Mouse (Mus musculus): Measurements from ENCODE around the gene Fa2h. TPM values are rescaled to one million over a fixed set of nuclear protein-coding genes. Genes with fewer than 3 reads are reported as not detected.
A peak's percentile ranks its signal among the peaks of the same experiment; 100 is the strongest.

The Fa2h gene
- total and polyA plus RNA-seq, 2 experiments from 2014 or later = 3.1 to 5.1 TPM

DNA sequence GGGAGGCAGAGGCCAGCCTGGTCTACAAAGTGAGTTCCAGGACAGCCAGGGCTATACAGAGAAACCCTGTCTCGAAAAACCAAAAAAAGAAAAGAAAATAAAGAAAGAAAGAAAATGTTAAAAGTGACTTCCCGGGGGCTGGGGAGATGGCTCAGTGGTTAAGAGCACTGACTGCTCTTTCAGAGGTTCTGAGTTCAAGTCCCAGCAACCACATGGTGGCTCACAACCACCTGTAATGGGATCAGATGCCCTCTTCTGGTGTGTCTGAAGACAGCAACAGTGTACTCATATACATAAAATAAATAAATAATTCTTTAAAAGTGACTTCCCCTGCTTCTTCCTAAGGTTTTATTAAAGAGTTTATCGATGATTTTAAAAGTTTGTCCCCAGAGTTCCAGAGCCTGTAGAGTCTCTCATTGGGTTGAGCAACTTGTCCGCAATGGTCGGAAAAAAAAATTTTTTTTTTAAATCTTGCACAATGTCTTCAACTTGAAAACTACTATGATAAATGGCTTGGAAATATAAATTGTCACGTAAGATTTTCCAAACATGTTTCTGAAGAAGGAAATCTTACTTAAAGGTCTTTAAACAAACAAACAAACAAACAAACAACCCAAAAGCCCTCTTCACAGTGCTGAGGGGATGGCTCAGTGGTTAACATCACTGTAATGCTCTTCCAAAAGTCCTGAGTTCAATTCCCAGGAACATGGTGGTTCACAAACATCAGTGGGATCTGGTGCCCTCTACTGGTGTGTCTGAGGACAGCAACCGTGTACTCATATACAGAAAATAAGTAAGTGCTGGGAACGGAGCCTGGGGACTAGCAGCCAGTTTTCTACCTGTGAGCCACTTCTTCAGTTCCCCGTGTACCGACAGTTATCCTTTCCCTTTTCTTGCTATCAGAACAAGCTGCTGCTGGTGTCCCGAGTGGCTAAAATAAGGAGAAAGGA is 92.8 kb downstream of the Fa2h start:
- H3K9ac ChIP-seq (replicated peaks; ENCODE audit: low read length) = no peak overlapping the region
- no peaks in the 10 kb centered on the region for H3K9me3 ChIP-seq (ENCODE audit: low read length)
- H3K36me3 ChIP-seq (ENCODE audit: insufficient read depth, low read length) = no peaks in the 10 kb centered on the region
- no peaks in the 10 kb centered on the region for H3K27me3 ChIP-seq (ENCODE audit: insufficient read depth, low read length)
- ATAC-seq (no peak), DNase-seq (ENCODE audit: low spot score) (no peak)
- H3K4me1 ChIP-seq (ENCODE audit: insufficient read depth, low read length) = no peaks in the 10 kb centered on the region
- no peak overlapping the region for H3K4me3 ChIP-seq (ENCODE audit: low read length)
- TF ChIP-seq CTCF (IDR thresholded peaks at IDR 0.05; ENCODE audit: low read depth) = peak; percentile 37; the same call in 1 of the 2 replicates
- H3K4me2 ChIP-seq (ENCODE audit: low read depth, low read length) = peak overlapping the region; percentile 29; the same call in 1 of the 2 replicates
- WGBS = 70% methylated on average over 11 of the region's 11 CpGs
- H3K27ac ChIP-seq = no peak overlapping the region

DNA sequence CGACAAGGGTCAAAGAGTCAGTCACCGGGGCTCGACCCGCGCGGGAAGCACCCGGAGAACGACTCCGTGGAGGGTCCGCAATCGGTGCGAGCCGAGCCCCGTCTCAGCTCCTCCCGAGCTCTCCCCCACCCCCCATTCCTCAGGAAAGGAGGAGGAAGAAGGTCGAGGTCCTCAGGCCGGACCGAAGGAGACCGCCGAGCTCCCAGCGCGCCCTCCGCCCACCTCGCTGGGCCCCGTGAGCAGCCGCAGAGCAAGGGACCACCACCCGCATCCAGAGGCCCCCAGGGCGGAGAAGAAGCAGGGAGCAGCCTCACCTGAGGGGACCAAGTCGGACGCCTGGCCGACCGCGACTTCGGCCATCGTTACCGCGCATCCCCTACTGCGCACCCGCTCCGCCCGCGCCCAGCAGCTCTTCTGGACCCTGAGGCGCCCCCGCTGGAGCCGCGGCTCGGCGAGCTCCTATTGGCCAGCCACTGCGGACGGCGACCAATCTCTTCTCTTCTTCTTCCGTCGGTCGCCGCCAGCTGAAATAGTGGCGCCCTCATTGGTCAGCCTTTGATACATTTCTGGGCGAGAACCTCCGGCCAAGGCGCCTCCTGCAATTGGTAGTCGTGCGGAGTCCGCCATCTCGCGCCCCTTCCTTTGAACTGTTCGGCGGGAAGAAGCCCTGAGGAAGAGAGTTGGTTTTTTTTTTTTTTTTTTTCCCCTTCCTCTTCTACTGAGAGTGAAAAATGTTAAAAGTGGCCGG is 93.6 kb downstream of the Fa2h start, which contains the start of gene Rfwd3:
Gene Rfwd3, minus strand, starts transcription at position 402 of the 748 bp plus-strand sequence.
- Histone ChIP-seq H3K27ac (peak within 1 kb of the TSS; percentile 76), H3K9me3 (ENCODE audit: low read length) (no peaks in the 10 kb centered on the region), H3K4me3 (ENCODE audit: low read length) (peak within 1 kb of the TSS; percentile 98), H3K4me1 (ENCODE audit: insufficient read depth, low read length) (no peaks in the 10 kb centered on the region), H3K36me3 (ENCODE audit: insufficient read depth, low read length) (no peaks in the 10 kb centered on the region), H3K4me2 (ENCODE audit: low read depth, low read length) (peak within 1 kb of the TSS; percentile 75), H3K9ac (replicated peaks; ENCODE audit: low read length) (peak within 1 kb of the TSS; percentile 84), H3K27me3 (ENCODE audit: insufficient read depth, low read length) (no peaks in the 10 kb centered on the region)
- peak; percentile 100 for ATAC-seq
- peak; percentile 26; the same call in 1 of the 2 replicates for TF ChIP-seq CTCF (IDR thresholded peaks at IDR 0.05; ENCODE audit: low read depth)
- under 1% methylated on average over 64 of the region's 67 CpGs for WGBS
- peak; percentile 97 for DNase-seq (ENCODE audit: low spot score)

DNA sequence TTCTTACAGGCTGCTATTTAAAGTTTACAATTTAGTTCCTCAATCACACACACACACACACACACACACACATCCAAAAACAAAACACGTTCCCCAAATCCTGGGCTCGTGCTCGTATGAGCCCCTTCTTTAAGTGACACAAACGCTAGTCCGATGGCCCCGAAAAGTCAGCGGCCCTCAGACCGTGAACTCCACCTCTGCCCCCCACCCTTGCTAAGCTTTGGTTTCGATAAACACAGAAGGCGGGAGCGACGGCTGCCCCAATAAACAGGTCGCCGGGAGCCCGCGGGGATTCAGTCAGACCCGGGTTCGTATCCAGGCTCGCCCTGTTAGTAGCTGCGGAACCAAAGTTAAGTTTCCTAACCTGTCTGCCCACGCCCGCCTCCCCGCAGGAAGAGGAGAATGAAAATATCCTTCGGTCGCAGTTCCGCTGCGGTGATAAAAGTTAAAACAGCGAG is 94.2 kb downstream of the Fa2h start:
- DNase-seq (ENCODE audit: low spot score) = peak; percentile 34
- peak overlapping the region; percentile 76 for H3K27ac ChIP-seq
- WGBS = under 1% methylated on average over 28 of the region's 28 CpGs
- ATAC-seq = no peak
- H3K27me3 ChIP-seq (ENCODE audit: insufficient read depth, low read length) = no peaks in the 10 kb centered on the region
- peak overlapping the region; percentile 84 for H3K9ac ChIP-seq (replicated peaks; ENCODE audit: low read length)
- H3K4me3 ChIP-seq (ENCODE audit: low read length) = peak overlapping the region; percentile 98
- H3K9me3 ChIP-seq (ENCODE audit: low read length) = no peaks in the 10 kb centered on the region
- TF ChIP-seq CTCF (IDR thresholded peaks at IDR 0.05; ENCODE audit: low read depth) = no peak
- no peaks in the 10 kb centered on the region for H3K4me1 ChIP-seq (ENCODE audit: insufficient read depth, low read length)
- peak overlapping the region; percentile 75 for H3K4me2 ChIP-seq (ENCODE audit: low read depth, low read length)
- H3K36me3 ChIP-seq (ENCODE audit: insufficient read depth, low read length) = no peaks in the 10 kb centered on the region

DNA sequence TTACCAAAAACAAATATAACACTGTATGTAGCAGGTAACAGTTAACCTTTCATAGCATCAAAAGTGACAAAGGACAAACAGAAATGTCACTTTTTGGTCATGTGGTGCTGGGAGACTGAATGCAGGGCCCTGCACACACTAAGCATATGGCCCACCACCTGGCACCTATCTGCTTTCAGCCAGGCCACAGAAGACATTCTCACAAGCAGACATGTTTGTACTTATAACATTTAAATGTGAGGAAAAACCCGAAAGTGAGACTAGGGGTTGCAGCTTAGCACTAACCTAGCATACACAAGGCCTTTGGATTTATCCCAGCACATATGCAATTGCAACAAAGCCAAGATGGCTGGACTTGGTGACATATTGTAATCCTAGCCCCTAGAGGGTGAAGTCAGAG is 95.6 kb downstream of the Fa2h start:
- Histone ChIP-seq H3K4me2 (ENCODE audit: low read depth, low read length) (no peak overlapping the region), H3K4me1 (ENCODE audit: insufficient read depth, low read length) (no peaks in the 10 kb centered on the region), H3K9me3 (ENCODE audit: low read length) (no peaks in the 10 kb centered on the region), H3K4me3 (ENCODE audit: low read length) (no peak overlapping the region), H3K27ac (0 out of 2 replicates have a peak overlapping the region, but pooled peaks have one; percentile 16), H3K27me3 (ENCODE audit: insufficient read depth, low read length) (no peaks in the 10 kb centered on the region), H3K36me3 (ENCODE audit: insufficient read depth, low read length) (peaks cover 9% of the 10 kb centered on the region; the same call in 1 of the 2 replicates), H3K9ac (replicated peaks; ENCODE audit: low read length) (no peak overlapping the region)
- peak; percentile 18 for DNase-seq (ENCODE audit: low spot score)
- no peak for ATAC-seq
- TF ChIP-seq CTCF (IDR thresholded peaks at IDR 0.05; ENCODE audit: low read depth) = no peak
- WGBS = 78% methylated on average over 1 of the region's 1 CpGs

Other genes starting within 250 kb of the Fa2h start
- gene Glg1, start 134.6 kb downstream of the Fa2h start, total RNA-seq (2014; rRNA removed) = 37.4 and 42.7 TPM in 2 replicates
- 50.1 and 53.8 TPM in 2 replicates for gene Glg1, start 134.6 kb downstream of the Fa2h start, polyA plus RNA-seq (2015; fragmentation: Nextera tagmentation; extraction: Ambion mirVana)
- 21.6 and 26.6 TPM in 2 replicates for gene Rfwd3, start 93.6 kb downstream of the Fa2h start, total RNA-seq (2014; rRNA removed)
- 14.8 and 15.4 TPM in 2 replicates for gene Rfwd3, start 93.6 kb downstream of the Fa2h start, polyA plus RNA-seq (2015; fragmentation: Nextera tagmentation; extraction: Ambion mirVana)
- 0.63 TPM in 1 of 2 replicates, not detected in the other for gene Mlkl, start 55.6 kb downstream of the Fa2h start, total RNA-seq (2014; rRNA removed)
- 0.60 and 0.63 TPM in 2 replicates for gene Mlkl, start 55.6 kb downstream of the Fa2h start, polyA plus RNA-seq (2015; fragmentation: Nextera tagmentation; extraction: Ambion mirVana)
- gene Wdr59, start 128.3 kb upstream of the Fa2h start, total RNA-seq (2014; rRNA removed) = 10.5 and 15.0 TPM in 2 replicates
- 6.4 and 6.6 TPM in 2 replicates for gene Wdr59, start 128.3 kb upstream of the Fa2h start, polyA plus RNA-seq (2015; fragmentation: Nextera tagmentation; extraction: Ambion mirVana)
- gene Znrf1, start 142.3 kb upstream of the Fa2h start, total RNA-seq (2014; rRNA removed) = 193 and 194 TPM in 2 replicates
- 72.2 and 76.1 TPM in 2 replicates for gene Znrf1, start 142.3 kb upstream of the Fa2h start, polyA plus RNA-seq (2015; fragmentation: Nextera tagmentation; extraction: Ambion mirVana)
- gene Ldhd, start 236.6 kb upstream of the Fa2h start, total RNA-seq (2014; rRNA removed) = 2.9 and 3.6 TPM in 2 replicates
- 2.2 and 2.8 TPM in 2 replicates for gene Ldhd, start 236.6 kb upstream of the Fa2h start, polyA plus RNA-seq (2015; fragmentation: Nextera tagmentation; extraction: Ambion mirVana)
- gene Zfp1, start 249.6 kb upstream of the Fa2h start, total RNA-seq (2014; rRNA removed) = 15.0 and 15.5 TPM in 2 replicates
- 21.0 and 21.2 TPM in 2 replicates for gene Zfp1, start 249.6 kb upstream of the Fa2h start, polyA plus RNA-seq (2015; fragmentation: Nextera tagmentation; extraction: Ambion mirVana)

Data from hindbrain, postnatal 0 days (tissue).